Mouse (Mus musculus): ENCODE results near the gene Ctsa. TPM values are rescaled to one million over a fixed set of nuclear protein-coding genes. Genes with fewer than 3 reads are reported as not detected.
"Not testable (repeated sequence)": the region's sequence is repeated elsewhere in the genome, so short reads cannot be mapped to it uniquely, and the experiment has no call there.

Gene Ctsa
- polyA plus RNA-seq, 1 experiment from 2014 or later, result 114 TPM

DNA sequence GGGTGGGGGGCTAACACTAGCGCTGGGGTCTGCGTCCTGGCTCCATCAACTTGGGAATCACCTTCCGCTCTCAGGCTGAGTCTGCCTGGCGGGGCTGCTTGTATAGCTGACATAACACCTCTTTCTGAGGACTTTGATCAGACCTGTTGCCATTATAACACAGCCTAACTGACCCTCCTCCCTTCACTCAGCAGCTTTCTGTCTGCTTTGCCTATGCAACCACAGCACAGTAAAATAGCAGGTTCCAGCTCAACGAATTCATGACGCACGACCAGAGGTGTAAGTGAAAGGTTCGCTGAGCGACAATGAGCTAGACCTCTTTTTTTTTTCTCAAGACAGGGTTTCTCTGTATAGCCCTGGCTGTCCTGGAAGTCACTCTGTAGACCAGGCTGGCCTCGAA, 1.6 kb upstream of the Ctsa start:
- WGBS, result 88% methylated on average over 10 of the region's 10 CpGs
- H3K4me2 ChIP-seq (replicated peaks), result no peak overlapping the region
- H3K27me3 ChIP-seq (replicated peaks), result no peaks in the 10 kb centered on the region
- H3K27ac ChIP-seq, result no peak overlapping the region
- no peaks in the 10 kb centered on the region; the same call in 1 of the 2 replicates for H3K9me3 ChIP-seq
- peaks cover 22% of the 10 kb centered on the region for H3K4me1 ChIP-seq
- peaks cover 32% of the 10 kb centered on the region for H3K36me3 ChIP-seq
- H3K4me3 ChIP-seq, result no peak overlapping the region
- ATAC-seq (ENCODE audit: low FRiP score, low read depth), result no peak
- no peak overlapping the region for H3K9ac ChIP-seq

DNA sequence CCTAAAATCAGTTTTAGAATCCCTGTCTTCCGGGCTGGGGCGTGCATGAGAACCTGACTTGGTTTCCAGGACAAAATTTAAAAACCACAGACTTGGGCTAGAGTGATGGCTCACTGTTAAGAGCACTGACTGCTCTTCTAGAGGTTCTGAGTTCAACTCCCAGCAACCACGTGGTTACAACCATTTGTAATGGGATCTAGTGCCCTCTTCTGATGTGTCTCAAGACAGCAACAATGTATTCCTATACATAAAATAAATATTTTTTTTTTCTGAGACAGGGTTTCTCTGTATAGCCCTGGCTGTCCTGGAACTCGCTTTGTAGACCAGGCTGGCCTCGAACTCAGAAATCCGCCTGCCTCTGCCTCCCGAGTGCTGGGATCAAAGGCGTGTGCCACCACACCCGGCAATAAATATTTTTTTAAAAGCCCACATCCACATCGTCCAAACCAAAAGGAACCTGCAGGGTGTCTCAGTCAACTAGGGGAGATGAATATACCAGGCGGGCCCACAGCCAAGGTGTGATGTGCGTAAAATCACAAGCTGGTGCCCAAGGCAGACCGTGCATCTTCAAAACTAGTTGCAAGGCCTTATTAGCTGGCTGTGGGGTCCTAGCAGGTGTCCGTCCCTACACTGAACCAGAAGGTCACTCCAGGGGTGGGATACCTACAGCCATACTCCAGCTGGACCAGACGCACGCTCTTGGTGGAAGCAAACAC, 483 bp upstream of the Ctsa start:
- Histone ChIP-seq H3K9ac (peak overlapping the region; percentile 64), H3K4me3 (peak overlapping the region; percentile 61; the same call in 1 of the 2 replicates), H3K4me2 (replicated peaks) (peak overlapping the region; percentile 92), H3K27me3 (replicated peaks) (no peaks in the 10 kb centered on the region), H3K27ac (no peak overlapping the region; the same call in 1 of the 2 replicates), H3K4me1 (peaks cover 22% of the 10 kb centered on the region), H3K9me3 (no peaks in the 10 kb centered on the region; the same call in 1 of the 2 replicates), H3K36me3 (peaks cover 28% of the 10 kb centered on the region)
- ATAC-seq (ENCODE audit: low FRiP score, low read depth), result no peak; the same call in 1 of the 2 replicates
- 63% methylated on average over 16 of the region's 16 CpGs for WGBS

GRCm38 (mm10) chr2:164833314-164833959, 764 bp downstream of the Ctsa start, which contains the start of gene Neurl2:
Neurl2 (minus strand) TSS chr2:164833456.
- Histone ChIP-seq H3K27ac (peak within 1 kb of the TSS; percentile 55; the same call in 1 of the 2 replicates), H3K4me1 (peaks cover 22% of the 10 kb centered on the region), H3K36me3 (peaks cover 25% of the 10 kb centered on the region), H3K27me3 (replicated peaks) (no peaks in the 10 kb centered on the region), H3K9ac (peak within 1 kb of the TSS; percentile 70), H3K9me3 (no peaks in the 10 kb centered on the region; the same call in 1 of the 2 replicates), H3K4me2 (replicated peaks) (peak within 1 kb of the TSS; percentile 92), H3K4me3 (peak within 1 kb of the TSS; percentile 61)
- peak; percentile 73 for ATAC-seq (ENCODE audit: low FRiP score, low read depth)
- under 1% methylated on average over 31 of the region's 31 CpGs for WGBS

GRCm38 (mm10) chr2:164834531-164834930, 1.9 kb downstream of the Ctsa start:
- H3K4me1 ChIP-seq, result peaks cover 22% of the 10 kb centered on the region
- 49% methylated on average over 8 of the region's 8 CpGs for whole genome bisulfite sequencing
- H3K9ac ChIP-seq, result peak overlapping the region; percentile 70
- no peaks in the 10 kb centered on the region for H3K27me3 ChIP-seq (replicated peaks)
- H3K9me3 ChIP-seq, result no peaks in the 10 kb centered on the region
- peak overlapping the region; percentile 61 for H3K4me3 ChIP-seq
- H3K36me3 ChIP-seq, result peaks cover 32% of the 10 kb centered on the region
- no peak for ATAC-seq (ENCODE audit: low FRiP score, low read depth)
- H3K27ac ChIP-seq, result no peak overlapping the region
- H3K4me2 ChIP-seq (replicated peaks), result peak overlapping the region; percentile 92

DNA sequence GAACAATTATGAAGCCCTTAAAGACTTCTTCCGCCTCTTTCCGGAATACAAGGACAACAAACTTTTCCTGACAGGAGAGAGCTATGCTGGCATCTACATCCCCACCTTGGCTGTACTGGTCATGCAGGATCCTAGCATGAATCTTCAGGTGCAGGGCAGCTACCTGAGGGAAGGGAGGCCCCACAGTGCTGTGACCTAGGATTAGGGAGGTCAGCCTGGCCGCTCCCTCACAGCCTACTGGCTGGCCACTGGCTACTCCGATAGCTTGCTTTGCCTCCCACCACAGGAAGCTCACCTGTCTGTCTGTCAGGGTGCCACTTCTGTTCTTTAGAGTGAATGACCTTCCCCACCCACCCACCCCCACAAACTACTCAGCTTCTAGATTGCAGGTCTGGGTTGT, 2.5 kb downstream of the Ctsa start:
- 96% methylated on average over 4 of the region's 4 CpGs for WGBS

GRCm38 (mm10) chr2:164845782-164846181, 13.1 kb downstream of the Ctsa start:
- ATAC-seq (ENCODE audit: low FRiP score, low read depth), result no peak

More for the DNA sequence above, 2.5 kb downstream of the Ctsa start:
- Histone ChIP-seq H3K4me1 (peaks cover 22% of the 10 kb centered on the region), H3K36me3 (peaks cover 35% of the 10 kb centered on the region), H3K9ac (no peak overlapping the region), H3K4me3 (0 out of 2 replicates have a peak overlapping the region, but pooled peaks have one; percentile 9), H3K9me3 (no peaks in the 10 kb centered on the region), H3K4me2 (replicated peaks) (peak overlapping the region; percentile 92), H3K27me3 (replicated peaks) (no peaks in the 10 kb centered on the region), H3K27ac (no peak overlapping the region)
- ATAC-seq (ENCODE audit: low FRiP score, low read depth), result no peak

DNA sequence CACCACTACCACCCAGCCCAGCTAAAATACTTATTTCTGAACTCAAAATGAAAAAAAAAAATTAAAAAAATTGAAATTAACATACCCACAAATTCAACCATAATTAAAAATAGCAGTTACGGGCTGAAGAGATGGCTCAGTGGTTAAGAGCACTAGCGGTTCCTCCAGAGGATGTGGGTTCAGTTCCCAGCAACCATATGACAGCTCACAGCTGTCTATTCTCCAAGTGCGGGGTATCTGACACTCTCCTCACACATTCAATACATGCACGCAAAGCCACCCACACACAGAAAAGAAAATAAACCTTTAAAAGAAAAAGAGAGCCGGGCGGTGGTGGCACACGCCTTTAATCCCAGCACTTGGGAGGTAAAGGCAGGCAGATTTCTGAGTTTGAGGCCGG, 17.4 kb downstream of the Ctsa start:
- H3K36me3 ChIP-seq, result peaks cover 7% of the 10 kb centered on the region
- H3K27ac ChIP-seq, result no peak overlapping the region
- H3K9ac ChIP-seq, result no peak overlapping the region
- H3K27me3 ChIP-seq (replicated peaks), result peaks cover 3% of the 10 kb centered on the region; the same call in 1 of the 2 replicates
- H3K9me3 ChIP-seq, result no peaks in the 10 kb centered on the region
- ATAC-seq (ENCODE audit: low FRiP score, low read depth), result no peak
- H3K4me2 ChIP-seq (replicated peaks), result no peak overlapping the region
- 93% methylated on average over 8 of the region's 8 CpGs for WGBS
- no peak overlapping the region for H3K4me3 ChIP-seq
- no peaks in the 10 kb centered on the region for H3K4me1 ChIP-seq

More at GRCm38 (mm10) chr2:164845782-164846181, 13.1 kb downstream of the Ctsa start:
- no peak overlapping the region for H3K4me3 ChIP-seq
- no peak overlapping the region for H3K27ac ChIP-seq
- no peak overlapping the region for H3K9ac ChIP-seq
- no peaks in the 10 kb centered on the region for H3K4me1 ChIP-seq
- H3K4me2 ChIP-seq (replicated peaks), result no peak overlapping the region
- no peaks in the 10 kb centered on the region for H3K27me3 ChIP-seq (replicated peaks)
- no peaks in the 10 kb centered on the region for H3K9me3 ChIP-seq
- H3K36me3 ChIP-seq, result peaks cover 11% of the 10 kb centered on the region
- WGBS, result 53% methylated on average over 3 of the region's 3 CpGs

- 80% methylated on average over 5 of the region's 5 CpGs for WGBS
- peaks cover 37% of the 10 kb centered on the region for H3K27me3 ChIP-seq (replicated peaks)
- H3K4me3 ChIP-seq, result not testable (repeated sequence)
These were observed 22.9 kb downstream of the Ctsa start for GRCm38 (mm10) chr2:164855572-164855971.

GRCm38 (mm10) chr2:164856309-164857100, 23.8 kb downstream of the Ctsa start:
- Histone ChIP-seq H3K9me3 (no peaks in the 10 kb centered on the region), H3K36me3 (no peaks in the 10 kb centered on the region), H3K4me3 (peak overlapping the region; percentile 47), H3K4me1 (peaks cover 22% of the 10 kb centered on the region), H3K9ac (peak overlapping the region; percentile 44), H3K27ac (no peak overlapping the region), H3K27me3 (replicated peaks) (peaks cover 37% of the 10 kb centered on the region), H3K4me2 (replicated peaks) (peak overlapping the region; percentile 75)
- ATAC-seq (ENCODE audit: low FRiP score, low read depth), result peak; percentile 57
- WGBS, result 1% methylated on average over 42 of the region's 42 CpGs

More at GRCm38 (mm10) chr2:164855572-164855971, 22.9 kb downstream of the Ctsa start:
- Histone ChIP-seq H3K4me2 (replicated peaks) (peak overlapping the region; percentile 75), H3K4me1 (peaks cover 22% of the 10 kb centered on the region)
- not testable (repeated sequence) for H3K27ac ChIP-seq; H3K36me3 ChIP-seq; ATAC-seq (ENCODE audit: low FRiP score, low read depth); H3K9me3 ChIP-seq; H3K9ac ChIP-seq

- Histone ChIP-seq H3K4me2 (replicated peaks) (peak within 1 kb of the TSS; percentile 75), H3K27me3 (replicated peaks) (peaks cover 37% of the 10 kb centered on the region), H3K9me3 (no peaks in the 10 kb centered on the region), H3K4me1 (peaks cover 27% of the 10 kb centered on the region), H3K9ac (peak within 1 kb of the TSS; percentile 44), H3K36me3 (no peaks in the 10 kb centered on the region), H3K4me3 (peak within 1 kb of the TSS; percentile 47), H3K27ac (no peak within 1 kb of the TSS)
- WGBS, result under 1% methylated on average over 47 of the region's 47 CpGs
- peak; percentile 88 for ATAC-seq (ENCODE audit: low FRiP score, low read depth)
These were observed 24.6 kb downstream of the Ctsa start, which contains the start of gene Pltp for GRCm38 (mm10) chr2:164857101-164857821. Pltp (minus strand) TSS chr2:164857711.

DNA sequence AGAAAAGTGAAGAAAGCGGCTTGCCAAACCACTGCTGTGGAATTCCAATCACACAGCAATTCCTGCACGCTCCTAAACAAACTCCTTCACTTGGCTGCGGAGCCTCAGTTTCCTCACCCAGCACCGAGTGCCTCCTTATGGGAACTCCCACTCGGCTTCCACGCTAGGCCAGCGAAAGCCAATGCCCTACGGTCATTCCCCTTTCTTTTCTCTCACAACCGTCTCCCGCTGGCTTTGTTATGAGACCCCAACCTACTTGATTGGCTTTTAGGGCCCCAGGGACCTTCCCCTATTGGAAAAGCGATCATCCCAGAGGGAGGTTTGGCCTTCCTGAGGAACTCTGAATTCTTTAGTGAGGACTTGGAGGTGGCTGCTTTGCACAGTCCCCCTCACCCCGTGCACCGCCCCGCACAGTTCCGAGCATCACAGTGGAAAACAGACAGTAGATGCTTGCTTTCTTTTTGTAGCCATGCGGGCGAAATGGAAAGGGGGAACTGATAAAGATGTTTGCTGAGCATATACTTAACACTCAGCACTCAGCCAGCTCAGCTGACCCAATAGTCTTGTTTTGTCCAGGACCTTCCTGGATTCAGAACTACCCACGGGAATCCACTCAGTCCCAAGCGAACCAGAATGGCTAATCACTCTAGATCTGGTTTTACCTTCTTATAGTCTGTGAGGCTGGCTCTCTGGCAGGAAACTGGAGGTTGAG, 25.3 kb downstream of the Ctsa start:
- Histone ChIP-seq H3K4me1 (peaks cover 28% of the 10 kb centered on the region), H3K27ac (no peak overlapping the region), H3K36me3 (no peaks in the 10 kb centered on the region), H3K4me3 (peak overlapping the region; percentile 47), H3K4me2 (replicated peaks) (peak overlapping the region; percentile 75), H3K9me3 (no peaks in the 10 kb centered on the region), H3K27me3 (replicated peaks) (peaks cover 37% of the 10 kb centered on the region), H3K9ac (peak overlapping the region; percentile 44; the same call in 1 of the 2 replicates)
- peak; percentile 27; the same call in 1 of the 2 replicates for ATAC-seq (ENCODE audit: low FRiP score, low read depth)
- 3% methylated on average over 19 of the region's 19 CpGs for WGBS

Data from neural tube, embryonic 12.5 days (tissue).